13 mouse cellular contexts compared by ENCODE assay signal in genomic region chr3:126696620-126697019, GRCm38 (mm10).
DNase-seq lines count a peak whose midpoint lies in the region; ATAC-seq and TF ChIP-seq lines count a peak whose summit lies in the region.
"Had no signal": no experiment of that assay in that cellular context is flagged by ENCODE, and none has a peak within 500 bp of the region (broad histone marks: within the 10 kb centered on the region; RNA-seq: fewer than 3 reads in every experiment).

No protein-coding gene starts in this region.

- no peak overlapping the region for H3K4me2 ChIP-seq in stomach, postnatal 0 days (replicated peaks; ENCODE audit: low read depth)
- H3K4me2 ChIP-seq: liver, embryonic 13.5 days had no signal

- peak; percentile 81 for ATAC-seq in monocyte, adult 5-6 weeks (replicated peaks; ENCODE audit: insufficient number of reproducible peaks, low FRiP score, low TSS enrichment, poor library complexity, severe bottlenecking)
- ATAC-seq in stomach, postnatal 0 days (ENCODE audit: low FRiP score, low TSS enrichment) = peak; percentile 72

- peaks cover 12% of the 10 kb centered on the region; the same call in 1 of the 2 replicates for H3K4me1 ChIP-seq in stomach, postnatal 0 days (replicated peaks; ENCODE audit: control insufficient read depth, insufficient read depth)

- no peak for TF ChIP-seq EP300 in stomach, postnatal 0 days (optimal IDR thresholded peaks at IDR 0.05)

- no peak overlapping the region for H3K4me3 ChIP-seq in stomach, postnatal 0 days (ENCODE audit: low read depth, low read length)
- H3K4me3 ChIP-seq: erythroblast, embryonic 14.5 days; layer of hippocampus, adult 2 months; liver, embryonic 13.5 days had no signal

- no peaks in the 10 kb centered on the region for H3K36me3 ChIP-seq in stomach, postnatal 0 days (ENCODE audit: control insufficient read depth, insufficient read depth, low read length)
- H3K36me3 ChIP-seq: liver, embryonic 13.5 days had no signal

- H3K27ac ChIP-seq in stomach, postnatal 0 days (replicated peaks) = 0 out of 2 replicates have a peak overlapping the region, but pooled peaks have one; percentile 19
- H3K27ac ChIP-seq: layer of hippocampus, adult 2 months; liver, embryonic 13.5 days had no signal

- WGBS in stomach, postnatal 0 days = 67% methylated on average over 6 of the region's 6 CpGs

- no peak for TF ChIP-seq CTCF in stomach, postnatal 0 days (IDR thresholded peaks at IDR 0.05; ENCODE audit: low read depth)

- no peak overlapping the region for H3K9ac ChIP-seq in stomach, postnatal 0 days (ENCODE audit: low read length)
- H3K9ac ChIP-seq: liver, embryonic 13.5 days had no signal

- DNase-seq in B cell, adult 2 months = peak; percentile 80 to 85
- DNase-seq in T-cell, adult 2 months (ENCODE audit: low spot score) = peak; percentile 32
- peak; percentile 51 for DNase-seq in stomach, postnatal 0 days (ENCODE audit: low spot score)
- DNase-seq in frontal cortex, postnatal 14 days (ENCODE audit: low spot score in 2 of 2) = no peak
- DNase-seq in yolk sac, embryonic 10.5 days (ENCODE audit: low spot score) = no peak
- DNase-seq in urinary bladder, postnatal 14 days (ENCODE audit: low spot score) = no peak
- DNase-seq: cerebellum, adult 11-12 months; embryo, embryonic 11 days; kidney, adult 9 months; liver, embryonic 13.5 days had no signal

- H3K27me3 ChIP-seq in stomach, postnatal 0 days (ENCODE audit: control insufficient read depth, insufficient read depth, low read length) = no peaks in the 10 kb centered on the region
- H3K27me3 ChIP-seq: liver, embryonic 13.5 days had no signal

- H3K9me3 ChIP-seq in stomach, postnatal 0 days (ENCODE audit: control insufficient read depth, low read length) = no peaks in the 10 kb centered on the region
- H3K9me3 ChIP-seq: liver, embryonic 13.5 days had no signal

Comparison
In these comparisons a context has a peak if more than half of its experiments do, and no peak if none do; other contexts are left out.
1. DNase-seq: peak in B cell, adult 2 months (2 of 2), T-cell, adult 2 months (single experiment) and stomach, postnatal 0 days (single experiment); none in frontal cortex, postnatal 14 days (0 of 2), yolk sac, embryonic 10.5 days (single experiment) and urinary bladder, postnatal 14 days (single experiment).